Mouse (Mus musculus) stomach, postnatal 0 days (tissue): ENCODE data around the gene Cnot6.

ENCODE experiments used
- CTCF ChIP-seq: IDR thresholded peaks from 2 replicates; pipeline ENCODE4 v1.5.1; 2016; ENCODE audit warnings: antibody characterized with exemption, low read depth, mild to moderate bottlenecking, moderate library complexity
- EP300 ChIP-seq: optimal IDR thresholded peaks from 2 replicates; pipeline ENCODE3; 2016; ENCODE audit warnings: antibody characterized with exemption

GRCm38 (mm10) chr11:49722692-49723091, 10.2 kb upstream of the Cnot6 start:
- TF ChIP-seq CTCF, result no peak
- no peak for TF ChIP-seq EP300
